Mouse (Mus musculus) stomach, embryonic 15.5 days (tissue): Measurements from ENCODE around the gene Por. TPM values are rescaled to one million over a fixed set of nuclear protein-coding genes. Genes with fewer than 3 reads are reported as not detected.
A peak's percentile ranks its signal among the peaks of the same experiment; 100 is the strongest.

Experiments used
- ATAC-seq: fragments of 200-750 bp; cut with Nextera tagmentation; 2 replicates; pipeline ENCODE4 v1.8.0; 2017; ENCODE audit warnings: low read depth, moderate number of reproducible peaks, moderate TSS enrichment; ENCODE audit not compliant: insufficient read depth, low FRiP score
- H3K27ac ChIP-seq: fragments of 300-500 bp; sonication (generic); 2 replicates; pipeline ENCODE4 v1.5.1; 2015; ENCODE audit warnings: mild to moderate bottlenecking, inconsistent platforms
- H3K27me3 ChIP-seq: fragments of 300-500 bp; sonication (generic); replicated peaks from 2 replicates; pipeline ENCODE4 v1.6.1; 2015; ENCODE audit warnings: inconsistent platforms
- H3K36me3 ChIP-seq: fragments of 300-500 bp; sonication (generic); 2 replicates; pipeline ENCODE4 v1.6.1; 2015; ENCODE audit warnings: inconsistent platforms
- H3K4me1 ChIP-seq: fragments of 300-500 bp; sonication (generic); 2 replicates; pipeline ENCODE4 v1.6.1; 2015; ENCODE audit warnings: inconsistent platforms
- H3K4me2 ChIP-seq: fragments of 300-500 bp; sonication (generic); 2 replicates; pipeline ENCODE4 v1.6.1; 2015; ENCODE audit warnings: mild to moderate bottlenecking, inconsistent platforms
- H3K4me3 ChIP-seq: fragments of 300-500 bp; sonication (generic); replicated peaks from 2 replicates; pipeline ENCODE4 v1.5.1; 2015; ENCODE audit warnings: inconsistent platforms
- H3K9ac ChIP-seq: fragments of 300-500 bp; sonication (generic); 2 replicates; pipeline ENCODE4 v1.6.1; 2015; ENCODE audit warnings: inconsistent platforms
- H3K9me3 ChIP-seq: fragments of 300-500 bp; sonication (generic); 2 replicates; pipeline ENCODE4 v1.6.1; 2016; ENCODE audit warnings: inconsistent platforms
- WGBS: fragments of 180-500 bp; shearing (Covaris S2); methylation state at CpG from one replicate; pipeline ENCODE4 v1.1.7; 2015; 5-methylcytosine and 5-hydroxymethylcytosine counted together
- polyA plus RNA-seq: library from polyadenylated mRNA; unstranded; fragments of >200 nt; fragmentation: Nextera tagmentation; extraction: Ambion mirVana; gene quantifications from 2 replicates; pipeline ENCODE4 v1.2.1, GENCODE M21; 2015

The Por gene
- polyA plus RNA-seq, 1 experiment from 2014 or later, result 101 TPM

DNA sequence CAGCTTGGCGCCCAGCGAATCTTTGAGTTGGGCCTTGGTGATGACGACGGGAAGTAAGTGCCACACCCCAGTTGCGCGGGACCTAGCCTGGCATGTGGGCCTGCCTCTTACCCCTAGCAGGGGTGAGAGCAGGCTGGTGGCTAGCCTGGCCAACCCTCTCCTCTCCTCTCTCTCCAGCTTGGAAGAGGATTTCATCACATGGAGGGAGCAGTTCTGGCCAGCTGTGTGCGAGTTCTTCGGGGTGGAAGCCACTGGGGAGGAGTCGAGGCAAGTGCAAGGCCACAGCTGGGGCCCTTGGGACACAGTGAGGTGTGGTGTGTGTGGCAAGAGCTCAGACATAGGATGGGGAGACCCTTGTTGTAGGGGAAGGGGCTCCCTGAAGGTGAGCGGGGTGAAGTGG lies 61.1 kb downstream of the Por start:
- Histone ChIP-seq H3K27me3 (no peaks in the 10 kb centered on the region), H3K4me2 (no peak overlapping the region), H3K4me1 (peaks cover 14% of the 10 kb centered on the region), H3K27ac (no peak overlapping the region), H3K4me3 (no peak overlapping the region), H3K9me3 (no peaks in the 10 kb centered on the region), H3K9ac (no peak overlapping the region), H3K36me3 (peaks cover 64% of the 10 kb centered on the region)
- no peak for ATAC-seq
- WGBS, result 89% methylated on average over 10 of the region's 10 CpGs

- no peak overlapping the region for H3K4me2 ChIP-seq
- no peak overlapping the region for H3K9ac ChIP-seq
- no peak for ATAC-seq
- no peak overlapping the region for H3K27ac ChIP-seq
- 94% methylated on average over 16 of the region's 16 CpGs for WGBS
- no peaks in the 10 kb centered on the region for H3K9me3 ChIP-seq
- no peak overlapping the region for H3K4me3 ChIP-seq
- H3K4me1 ChIP-seq, result peaks cover 10% of the 10 kb centered on the region; the same call in 1 of the 2 replicates
- H3K36me3 ChIP-seq, result peaks cover 64% of the 10 kb centered on the region
- H3K27me3 ChIP-seq, result no peaks in the 10 kb centered on the region
These were observed 61.5 kb downstream of the Por start for GRCm38 (mm10) chr5:135731322-135731721.

GRCm38 (mm10) chr5:135733071-135733470 lies 63.2 kb downstream of the Por start:
- 83% methylated on average over 4 of the region's 4 CpGs for WGBS
- no peaks in the 10 kb centered on the region for H3K27me3 ChIP-seq
- H3K27ac ChIP-seq, result no peak overlapping the region
- H3K36me3 ChIP-seq, result peaks cover 67% of the 10 kb centered on the region
- H3K4me2 ChIP-seq, result no peak overlapping the region
- H3K9me3 ChIP-seq, result no peaks in the 10 kb centered on the region
- no peak overlapping the region for H3K9ac ChIP-seq
- ATAC-seq, result no peak
- H3K4me1 ChIP-seq, result no peaks in the 10 kb centered on the region
- H3K4me3 ChIP-seq, result no peak overlapping the region

DNA sequence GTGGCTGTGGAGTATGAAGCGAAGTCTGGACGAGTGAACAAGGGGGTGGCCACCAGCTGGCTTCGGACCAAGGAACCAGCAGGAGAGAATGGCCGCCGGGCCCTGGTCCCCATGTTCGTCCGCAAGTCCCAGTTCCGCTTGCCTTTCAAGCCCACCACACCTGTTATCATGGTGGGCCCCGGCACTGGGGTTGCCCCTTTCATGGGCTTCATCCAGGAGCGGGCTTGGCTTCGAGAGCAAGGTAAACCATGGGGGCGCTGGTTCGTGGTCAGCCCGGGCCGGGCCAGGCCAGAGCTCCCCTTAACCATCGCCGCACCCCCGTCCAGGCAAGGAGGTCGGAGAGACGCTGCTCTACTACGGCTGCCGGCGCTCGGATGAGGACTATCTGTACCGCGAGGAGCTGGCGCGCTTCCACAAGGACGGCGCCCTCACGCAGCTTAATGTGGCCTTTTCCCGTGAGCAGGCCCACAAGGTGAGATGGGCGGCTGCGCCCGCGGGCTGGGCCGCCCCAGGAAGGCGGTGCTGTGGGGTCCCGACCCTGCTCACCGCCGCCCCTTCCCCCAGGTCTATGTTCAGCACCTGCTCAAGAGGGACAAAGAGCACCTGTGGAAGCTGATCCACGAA lies 64.3 kb downstream of the Por start:
- H3K9ac ChIP-seq, result no peak overlapping the region
- no peak overlapping the region for H3K4me3 ChIP-seq
- no peak for ATAC-seq
- 90% methylated on average over 42 of the region's 42 CpGs for WGBS
- no peak overlapping the region for H3K4me2 ChIP-seq
- H3K36me3 ChIP-seq, result peaks cover 60% of the 10 kb centered on the region
- H3K9me3 ChIP-seq, result no peaks in the 10 kb centered on the region
- H3K4me1 ChIP-seq, result no peaks in the 10 kb centered on the region
- H3K27me3 ChIP-seq, result no peaks in the 10 kb centered on the region
- H3K27ac ChIP-seq, result no peak overlapping the region

DNA sequence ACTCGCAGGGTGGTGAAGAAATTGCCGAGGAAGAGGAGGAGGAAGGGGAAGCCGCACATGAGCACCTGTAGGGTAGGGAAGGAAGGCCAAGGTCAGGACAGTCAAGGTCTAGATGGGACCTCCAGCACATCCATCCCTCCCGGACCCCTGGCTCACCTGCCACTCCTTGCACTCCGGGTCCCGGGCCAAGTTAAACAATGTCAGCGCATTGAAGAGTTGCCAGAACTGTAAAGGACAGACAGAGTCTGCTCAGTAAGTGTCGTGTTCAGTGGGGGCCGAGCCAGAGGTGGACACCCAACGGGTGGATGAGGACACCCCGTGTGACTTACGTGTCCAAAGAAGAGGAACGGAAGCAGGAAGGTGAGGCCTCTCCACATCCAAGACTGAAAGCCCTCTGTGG lies 65.9 kb downstream of the Por start:
- Histone ChIP-seq H3K9me3 (no peaks in the 10 kb centered on the region), H3K9ac (no peak overlapping the region), H3K36me3 (peaks cover 50% of the 10 kb centered on the region), H3K4me2 (no peak overlapping the region), H3K4me1 (no peaks in the 10 kb centered on the region), H3K27me3 (no peaks in the 10 kb centered on the region), H3K4me3 (no peak overlapping the region), H3K27ac (no peak overlapping the region)
- ATAC-seq, result no peak
- WGBS, result 89% methylated on average over 13 of the region's 13 CpGs

DNA sequence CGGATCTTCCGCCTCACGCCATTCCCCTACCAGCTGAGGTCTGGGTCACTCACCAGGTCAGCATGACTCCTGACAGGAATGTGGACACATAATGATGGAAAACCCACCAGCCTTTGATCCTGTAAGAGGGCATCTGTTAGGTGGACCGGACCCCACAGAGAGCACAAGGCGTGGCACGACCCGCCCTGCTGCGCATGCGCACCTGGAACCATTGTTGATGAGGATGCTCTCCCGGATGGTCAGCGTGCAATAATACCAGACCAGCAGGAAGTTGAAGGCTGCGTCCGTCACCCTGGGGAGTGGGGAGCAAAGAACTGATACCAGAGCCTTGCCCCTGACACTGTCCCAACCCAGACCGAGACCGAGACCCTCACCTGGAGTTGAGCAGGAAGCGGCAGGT lies 66.7 kb downstream of the Por start:
- H3K36me3 ChIP-seq, result peaks cover 45% of the 10 kb centered on the region
- WGBS, result 90% methylated on average over 16 of the region's 16 CpGs
- no peak for ATAC-seq

GRCm38 (mm10) chr5:135737154-135737553 lies 67.3 kb downstream of the Por start:
- no peak for ATAC-seq
- Histone ChIP-seq H3K4me3 (no peak overlapping the region), H3K4me1 (no peaks in the 10 kb centered on the region), H3K9me3 (no peaks in the 10 kb centered on the region), H3K27ac (no peak overlapping the region), H3K9ac (no peak overlapping the region), H3K27me3 (no peaks in the 10 kb centered on the region), H3K36me3 (peaks cover 42% of the 10 kb centered on the region), H3K4me2 (no peak overlapping the region)
- WGBS, result 75% methylated on average over 7 of the region's 7 CpGs

More for the DNA sequence above, 66.7 kb downstream of the Por start:
- Histone ChIP-seq H3K9me3 (no peaks in the 10 kb centered on the region), H3K4me2 (no peak overlapping the region), H3K27ac (no peak overlapping the region), H3K4me3 (no peak overlapping the region), H3K9ac (no peak overlapping the region), H3K4me1 (no peaks in the 10 kb centered on the region), H3K27me3 (no peaks in the 10 kb centered on the region)

DNA sequence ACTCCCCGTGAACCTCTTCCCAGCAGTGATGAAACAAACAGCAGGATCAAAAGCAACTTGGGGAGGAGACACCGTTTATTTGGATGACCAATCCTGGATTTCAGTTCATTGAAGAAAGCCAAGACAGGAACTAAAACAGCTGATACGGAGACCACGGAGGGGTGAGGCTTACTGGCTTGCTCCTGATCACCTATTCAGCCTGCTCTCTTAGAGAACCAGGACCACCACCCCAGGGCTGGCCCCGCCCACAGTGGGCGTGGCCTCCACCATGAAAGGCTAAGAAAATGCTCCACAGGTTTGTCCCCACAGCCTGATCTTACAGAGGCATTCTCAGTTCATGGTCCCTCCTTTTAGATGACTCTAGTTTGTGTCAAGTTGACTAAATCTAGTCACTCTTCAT lies 68.4 kb downstream of the Por start:
- H3K27ac ChIP-seq, result no peak overlapping the region
- 12% methylated on average over 6 of the region's 6 CpGs for WGBS
- H3K36me3 ChIP-seq, result peaks cover 31% of the 10 kb centered on the region
- no peaks in the 10 kb centered on the region for H3K9me3 ChIP-seq
- no peak for ATAC-seq
- H3K4me2 ChIP-seq, result no peak overlapping the region
- no peak overlapping the region for H3K4me3 ChIP-seq
- no peaks in the 10 kb centered on the region for H3K27me3 ChIP-seq
- no peak overlapping the region for H3K9ac ChIP-seq
- H3K4me1 ChIP-seq, result peaks cover 10% of the 10 kb centered on the region

- WGBS, result 57% methylated on average over 10 of the region's 10 CpGs
These were observed 72.3 kb downstream of the Por start for GRCm38 (mm10) chr5:135742156-135742555.

DNA sequence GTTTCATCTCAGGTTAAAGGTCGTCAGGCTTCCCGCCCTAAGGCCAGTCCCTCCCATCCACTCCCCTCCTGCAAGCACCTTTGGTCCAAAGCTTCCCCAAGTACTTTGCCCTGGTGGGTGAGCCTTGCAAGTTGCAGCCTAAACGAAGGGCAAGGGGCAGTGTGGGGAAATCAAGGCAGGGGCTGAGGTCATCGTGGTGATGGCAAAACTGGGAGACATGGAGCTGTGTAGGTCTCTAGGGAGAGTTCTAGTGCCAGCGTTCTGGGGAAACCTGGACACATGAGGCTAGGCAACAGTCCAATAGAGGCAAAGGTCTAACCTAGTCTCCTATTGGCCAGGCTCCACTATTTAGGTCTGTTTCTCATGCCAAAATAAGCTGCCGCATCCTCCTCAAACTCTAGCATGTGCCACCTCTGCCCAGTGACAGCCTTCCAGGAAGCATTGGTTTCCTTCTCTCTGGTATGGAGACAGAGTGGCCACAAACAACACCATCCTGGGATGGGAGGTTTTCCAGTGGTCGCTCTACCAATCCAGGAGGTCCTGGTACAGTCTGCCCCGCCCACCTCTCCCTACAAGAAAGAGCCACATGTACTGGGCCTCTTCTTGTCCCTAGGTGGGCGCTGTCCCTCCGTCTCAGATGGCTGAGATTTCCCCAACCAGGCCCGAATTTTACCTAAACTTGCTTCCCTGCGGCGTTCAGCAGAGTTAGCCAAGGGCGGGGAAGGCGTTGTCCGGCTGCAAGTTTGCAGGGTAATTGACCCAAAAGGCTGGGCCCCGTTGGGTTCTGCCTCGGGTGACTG lies 73.3 kb downstream of the Por start:
- H3K36me3 ChIP-seq, result 0 out of 2 replicates have a peak, but pooled peaks cover 6% of the 10 kb centered on the region
- H3K27me3 ChIP-seq, result no peaks in the 10 kb centered on the region
- ATAC-seq, result no peak
- WGBS, result 22% methylated on average over 18 of the region's 18 CpGs
- H3K4me2 ChIP-seq, result peak overlapping the region; percentile 79
- H3K4me3 ChIP-seq, result peak overlapping the region; percentile 92
- peaks cover 18% of the 10 kb centered on the region for H3K4me1 ChIP-seq
- no peak overlapping the region for H3K27ac ChIP-seq
- H3K9ac ChIP-seq, result peak overlapping the region; percentile 71; the same call in 1 of the 2 replicates
- 0 out of 2 replicates have a peak, but pooled peaks cover 3% of the 10 kb centered on the region for H3K9me3 ChIP-seq

More at GRCm38 (mm10) chr5:135742156-135742555, 72.3 kb downstream of the Por start:
- ATAC-seq, result no peak
- Histone ChIP-seq H3K9ac (no peak overlapping the region), H3K36me3 (0 out of 2 replicates have a peak, but pooled peaks cover 6% of the 10 kb centered on the region), H3K27ac (no peak overlapping the region), H3K27me3 (no peaks in the 10 kb centered on the region), H3K4me1 (peaks cover 18% of the 10 kb centered on the region), H3K4me2 (no peak overlapping the region), H3K4me3 (no peak overlapping the region), H3K9me3 (no peaks in the 10 kb centered on the region)

DNA sequence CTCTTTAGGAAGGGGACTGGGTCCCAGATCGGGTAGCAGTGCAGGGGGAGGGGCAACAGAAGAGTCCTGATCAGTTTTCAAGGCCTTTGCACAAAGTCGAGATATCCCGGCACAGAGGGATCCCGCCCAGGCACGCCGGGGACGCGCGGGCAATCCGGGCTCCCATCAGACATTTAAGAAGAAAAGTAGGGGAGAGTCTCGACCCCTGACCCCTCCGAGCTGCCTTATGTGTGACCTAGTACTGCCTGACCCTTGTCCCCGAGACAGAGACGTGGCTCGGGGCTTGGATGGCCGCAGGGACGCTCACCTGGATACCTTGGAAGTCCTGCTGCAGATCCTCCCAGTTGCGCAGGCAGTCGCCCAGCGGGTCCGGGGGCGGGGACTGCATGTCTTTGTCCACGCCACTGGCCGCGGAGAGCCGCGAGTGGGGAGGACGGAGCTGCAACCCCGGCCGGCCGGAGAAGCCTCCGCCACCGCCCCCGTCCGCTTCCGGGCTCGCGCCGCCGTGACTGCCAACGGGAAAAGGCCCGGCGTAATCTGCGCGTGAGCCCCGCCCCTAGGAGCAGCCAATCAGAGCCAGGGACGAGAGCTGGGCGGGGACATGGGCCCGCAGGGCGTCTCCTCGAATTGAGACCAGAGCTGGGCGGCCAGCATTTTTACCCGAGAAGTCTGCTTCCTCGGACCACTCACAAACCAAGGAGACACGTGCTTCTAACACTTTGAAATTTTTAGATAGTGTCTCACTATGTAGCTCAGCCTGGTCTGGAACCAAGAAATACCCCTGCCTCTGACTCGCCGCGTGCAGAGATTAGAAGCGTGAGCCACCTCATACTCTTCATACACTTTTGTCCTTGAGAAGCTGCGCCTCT lies 74.1 kb downstream of the Por start, which contains the start of gene Tmem120a:
Gene Tmem120a, minus strand, starts transcription at position 708 of the 869 bp plus-strand sequence.
- WGBS, result under 1% methylated on average over 59 of the region's 60 CpGs
- Histone ChIP-seq H3K4me2 (peak within 1 kb of the TSS; percentile 79), H3K36me3 (0 out of 2 replicates have a peak, but pooled peaks cover 6% of the 10 kb centered on the region), H3K9me3 (0 out of 2 replicates have a peak, but pooled peaks cover 3% of the 10 kb centered on the region), H3K27ac (peak within 1 kb of the TSS; percentile 70; the same call in 1 of the 2 replicates), H3K4me1 (peaks cover 18% of the 10 kb centered on the region), H3K27me3 (no peaks in the 10 kb centered on the region), H3K9ac (peak within 1 kb of the TSS; percentile 71), H3K4me3 (peak within 1 kb of the TSS; percentile 92)
- peak; percentile 95 for ATAC-seq
